Mouse (Mus musculus) hindbrain, embryonic 13.5 days (tissue): Measurements from ENCODE around the gene Cnr2. TPM values are rescaled to one million over a fixed set of nuclear protein-coding genes. Genes with fewer than 3 reads are reported as not detected.

ENCODE experiments used
- ATAC-seq: fragments of 200-750 bp; cut with Nextera tagmentation; 2 replicates; pipeline ENCODE4 v1.8.0; 2017; ENCODE audit warnings: moderate TSS enrichment; ENCODE audit not compliant: low FRiP score
- H3K27ac ChIP-seq: fragments of 300-500 bp; sonication (generic); 2 replicates; pipeline ENCODE4 v1.5.1; 2015; ENCODE audit warnings: inconsistent platforms, mild to moderate bottlenecking, moderate library complexity
- H3K27me3 ChIP-seq: fragments of 300-500 bp; sonication (generic); 2 replicates; pipeline ENCODE4 v1.6.1; 2015; ENCODE audit warnings: mild to moderate bottlenecking, inconsistent platforms
- H3K36me3 ChIP-seq: fragments of 300-500 bp; sonication (generic); 2 replicates; pipeline ENCODE4 v1.6.1; 2015; ENCODE audit warnings: mild to moderate bottlenecking, inconsistent platforms
- H3K4me1 ChIP-seq: fragments of 300-500 bp; sonication (generic); replicated peaks from 2 replicates; pipeline ENCODE4 v1.6.1; 2015; ENCODE audit warnings: inconsistent platforms
- H3K4me2 ChIP-seq: fragments of 300-500 bp; sonication (generic); 2 replicates; pipeline ENCODE4 v1.6.1; 2015; ENCODE audit warnings: inconsistent platforms, mild to moderate bottlenecking, moderate library complexity
- H3K4me3 ChIP-seq: fragments of 300-500 bp; sonication (generic); 2 replicates; pipeline ENCODE4 v1.5.1; 2015; ENCODE audit warnings: mild to moderate bottlenecking, inconsistent platforms
- H3K9ac ChIP-seq: fragments of 300-500 bp; sonication (generic); 2 replicates; pipeline ENCODE4 v1.6.1; 2015; ENCODE audit warnings: mild to moderate bottlenecking, inconsistent platforms
- H3K9me3 ChIP-seq: fragments of 300-500 bp; sonication (generic); 2 replicates; pipeline ENCODE4 v1.6.1; 2016; ENCODE audit warnings: inconsistent platforms
- WGBS: fragments of 180-500 bp; shearing (Covaris S2); methylation state at CpG from one replicate; pipeline ENCODE4 v1.1.7; 2015; 5-methylcytosine and 5-hydroxymethylcytosine counted together
- polyA plus RNA-seq: library from polyadenylated mRNA; unstranded; fragments of >200 nt; fragmentation: Nextera tagmentation; extraction: Ambion mirVana; gene quantifications from 2 replicates; pipeline ENCODE4 v1.2.1, GENCODE M21; 2015

Cnr2 gene
- polyA plus RNA-seq, 1 experiment from 2014 or later: 0.17 TPM

- H3K27me3 ChIP-seq: no peaks in the 10 kb centered on the region
- H3K4me2 ChIP-seq: no peak overlapping the region
- no peak overlapping the region for H3K9ac ChIP-seq
- H3K4me3 ChIP-seq: no peak overlapping the region
- H3K36me3 ChIP-seq: no peaks in the 10 kb centered on the region
- WGBS: 76% methylated on average over 4 of the region's 4 CpGs
- no peak for ATAC-seq
- H3K9me3 ChIP-seq: no peaks in the 10 kb centered on the region
- no peaks in the 10 kb centered on the region for H3K4me1 ChIP-seq
- H3K27ac ChIP-seq: no peak overlapping the region
These were observed 2.3 kb upstream of the Cnr2 start for GRCm38 (mm10) chr4:135892884-135893283.

- H3K4me1 ChIP-seq: no peaks in the 10 kb centered on the region
- ATAC-seq: no peak
- no peaks in the 10 kb centered on the region for H3K36me3 ChIP-seq
- H3K9ac ChIP-seq: no peak overlapping the region
- no peaks in the 10 kb centered on the region for H3K9me3 ChIP-seq
- H3K27ac ChIP-seq: no peak overlapping the region
- 75% methylated on average over 6 of the region's 6 CpGs for WGBS
- H3K4me3 ChIP-seq: no peak overlapping the region
- H3K27me3 ChIP-seq: no peaks in the 10 kb centered on the region
- H3K4me2 ChIP-seq: no peak overlapping the region
These were observed 963 bp downstream of the Cnr2 start for GRCm38 (mm10) chr4:135896157-135896556.

- Histone ChIP-seq H3K4me2 (no peak overlapping the region), H3K4me1 (no peaks in the 10 kb centered on the region), H3K4me3 (no peak overlapping the region), H3K36me3 (no peaks in the 10 kb centered on the region), H3K27me3 (no peaks in the 10 kb centered on the region), H3K9me3 (no peaks in the 10 kb centered on the region), H3K9ac (no peak overlapping the region), H3K27ac (no peak overlapping the region)
- WGBS: 85% methylated on average over 8 of the region's 9 CpGs
- ATAC-seq: no peak
These were observed 3.3 kb downstream of the Cnr2 start for GRCm38 (mm10) chr4:135898380-135899049.

- H3K9me3 ChIP-seq: no peaks in the 10 kb centered on the region
- no peaks in the 10 kb centered on the region for H3K4me1 ChIP-seq
- no peaks in the 10 kb centered on the region for H3K27me3 ChIP-seq
- no peaks in the 10 kb centered on the region for H3K36me3 ChIP-seq
- ATAC-seq: no peak
- no peak overlapping the region for H3K4me2 ChIP-seq
- no peak overlapping the region for H3K27ac ChIP-seq
- WGBS: 86% methylated on average over 7 of the region's 7 CpGs
- H3K9ac ChIP-seq: no peak overlapping the region
- H3K4me3 ChIP-seq: no peak overlapping the region
These were observed 3.9 kb downstream of the Cnr2 start for GRCm38 (mm10) chr4:135899050-135899448.

GRCm38 (mm10) chr4:135900008-135900407 is 4.8 kb downstream of the Cnr2 start:
- H3K4me2 ChIP-seq: no peak overlapping the region
- H3K4me3 ChIP-seq: no peak overlapping the region
- no peaks in the 10 kb centered on the region for H3K9me3 ChIP-seq
- H3K27me3 ChIP-seq: no peaks in the 10 kb centered on the region
- no peak for ATAC-seq
- no peaks in the 10 kb centered on the region for H3K36me3 ChIP-seq
- 75% methylated on average over 5 of the region's 5 CpGs for WGBS
- H3K4me1 ChIP-seq: no peaks in the 10 kb centered on the region
- H3K27ac ChIP-seq: no peak overlapping the region
- no peak overlapping the region for H3K9ac ChIP-seq

- WGBS: 88% methylated on average over 4 of the region's 4 CpGs
- Histone ChIP-seq H3K27ac (no peak overlapping the region), H3K27me3 (no peaks in the 10 kb centered on the region), H3K36me3 (no peaks in the 10 kb centered on the region), H3K4me1 (no peaks in the 10 kb centered on the region), H3K9ac (no peak overlapping the region), H3K4me3 (no peak overlapping the region), H3K9me3 (no peaks in the 10 kb centered on the region), H3K4me2 (no peak overlapping the region)
- no peak for ATAC-seq
These were observed 7.5 kb downstream of the Cnr2 start for GRCm38 (mm10) chr4:135902606-135903242.

- no peak for ATAC-seq
These were observed 9.6 kb downstream of the Cnr2 start for GRCm38 (mm10) chr4:135904810-135905209.

GRCm38 (mm10) chr4:135906633-135907032 is 11.4 kb downstream of the Cnr2 start:
- no peak overlapping the region for H3K27ac ChIP-seq
- 0 out of 2 replicates have a peak, but pooled peaks cover 2% of the 10 kb centered on the region for H3K4me1 ChIP-seq
- WGBS: 93% methylated on average over 3 of the region's 3 CpGs
- ATAC-seq: no peak
- no peak overlapping the region for H3K9ac ChIP-seq
- H3K4me3 ChIP-seq: no peak overlapping the region
- no peaks in the 10 kb centered on the region for H3K9me3 ChIP-seq
- H3K36me3 ChIP-seq: no peaks in the 10 kb centered on the region
- no peak overlapping the region for H3K4me2 ChIP-seq
- H3K27me3 ChIP-seq: no peaks in the 10 kb centered on the region

More at GRCm38 (mm10) chr4:135904810-135905209, 9.6 kb downstream of the Cnr2 start:
- Histone ChIP-seq H3K4me1 (no peaks in the 10 kb centered on the region), H3K27ac (no peak overlapping the region), H3K4me2 (no peak overlapping the region), H3K9me3 (no peaks in the 10 kb centered on the region), H3K9ac (no peak overlapping the region), H3K27me3 (no peaks in the 10 kb centered on the region), H3K4me3 (no peak overlapping the region), H3K36me3 (no peaks in the 10 kb centered on the region)
- WGBS: 73% methylated on average over 1 of the region's 1 CpGs

- no peak for ATAC-seq
- no peaks in the 10 kb centered on the region for H3K27me3 ChIP-seq
- 78% methylated on average over 13 of the region's 13 CpGs for WGBS
These were observed 14.3 kb downstream of the Cnr2 start for GRCm38 (mm10) chr4:135909326-135910066.

GRCm38 (mm10) chr4:135911531-135911930 is 16.3 kb downstream of the Cnr2 start:
- no peaks in the 10 kb centered on the region for H3K9me3 ChIP-seq
- 67% methylated on average over 7 of the region's 7 CpGs for WGBS
- H3K4me1 ChIP-seq: peaks cover 13% of the 10 kb centered on the region
- H3K4me3 ChIP-seq: no peak overlapping the region
- 0 out of 2 replicates have a peak overlapping the region, but pooled peaks have one; percentile 2 for H3K9ac ChIP-seq
- no peaks in the 10 kb centered on the region for H3K36me3 ChIP-seq
- H3K27ac ChIP-seq: no peak overlapping the region; the same call in 1 of the 2 replicates
- H3K27me3 ChIP-seq: no peaks in the 10 kb centered on the region
- no peak overlapping the region for H3K4me2 ChIP-seq
- ATAC-seq: no peak

More at GRCm38 (mm10) chr4:135909326-135910066, 14.3 kb downstream of the Cnr2 start:
- no peak overlapping the region for H3K9ac ChIP-seq
- peaks cover 13% of the 10 kb centered on the region for H3K4me1 ChIP-seq
- no peak overlapping the region for H3K4me2 ChIP-seq
- no peaks in the 10 kb centered on the region for H3K36me3 ChIP-seq
- H3K9me3 ChIP-seq: no peaks in the 10 kb centered on the region
- no peak overlapping the region for H3K27ac ChIP-seq
- H3K4me3 ChIP-seq: no peak overlapping the region

GRCm38 (mm10) chr4:135912164-135912563 is 17.0 kb downstream of the Cnr2 start:
- Histone ChIP-seq H3K36me3 (no peaks in the 10 kb centered on the region), H3K27ac (0 out of 2 replicates have a peak overlapping the region, but pooled peaks have one; percentile 66), H3K4me1 (peaks cover 13% of the 10 kb centered on the region), H3K27me3 (no peaks in the 10 kb centered on the region), H3K4me3 (no peak overlapping the region), H3K4me2 (no peak overlapping the region), H3K9me3 (no peaks in the 10 kb centered on the region), H3K9ac (no peak overlapping the region)
- no peak for ATAC-seq
- 50% methylated on average over 3 of the region's 3 CpGs for WGBS

- H3K27ac ChIP-seq: peak overlapping the region; percentile 66; the same call in 1 of the 2 replicates
- 13% methylated on average over 3 of the region's 3 CpGs for WGBS
These were observed 17.6 kb downstream of the Cnr2 start for GRCm38 (mm10) chr4:135912835-135913234.

More at GRCm38 (mm10) chr4:135912835-135913234, 17.6 kb downstream of the Cnr2 start:
- H3K4me3 ChIP-seq: no peak overlapping the region
- H3K4me2 ChIP-seq: no peak overlapping the region
- H3K4me1 ChIP-seq: peaks cover 13% of the 10 kb centered on the region
- peak overlapping the region; percentile 43; the same call in 1 of the 2 replicates for H3K9ac ChIP-seq
- H3K36me3 ChIP-seq: no peaks in the 10 kb centered on the region
- H3K27me3 ChIP-seq: no peaks in the 10 kb centered on the region
- ATAC-seq: peak; percentile 46; the same call in 1 of the 2 replicates
- no peaks in the 10 kb centered on the region for H3K9me3 ChIP-seq
